Mouse (Mus musculus): ENCODE data around the gene Uqcrfs1. TPM values are rescaled to one million over a fixed set of nuclear protein-coding genes. Genes with fewer than 3 reads are reported as not detected.
A peak's percentile ranks its signal among the peaks of the same experiment; 100 is the strongest.

Uqcrfs1 gene
- polyA plus RNA-seq (2016; fragmentation: Nextera tagmentation; extraction: Ambion mirVana): 200 and 202 TPM in 2 replicates

GRCm38 (mm10) chr13:30544856-30545604 lies at the start of gene Uqcrfs1:
Gene Uqcrfs1 (minus strand): TSS chr13:30545362.
- Histone ChIP-seq H3K27me3 (replicated peaks) (peaks cover 3% of the 10 kb centered on the region; the same call in 1 of the 2 replicates), H3K9ac (peak within 1 kb of the TSS; percentile 97), H3K9me3 (replicated peaks) (no peaks in the 10 kb centered on the region), H3K4me1 (peaks cover 26% of the 10 kb centered on the region), H3K27ac (peak within 1 kb of the TSS; percentile 88), H3K4me2 (peak within 1 kb of the TSS; percentile 78), H3K4me3 (peak within 1 kb of the TSS; percentile 98), H3K36me3 (peaks cover 10% of the 10 kb centered on the region)
- peak; percentile 98 for ATAC-seq
- WGBS (ENCODE audit: insufficient replicate concordance): under 1% methylated on average over 82 of the region's 82 CpGs

- Histone ChIP-seq H3K4me1 (no peaks in the 10 kb centered on the region), H3K9me3 (replicated peaks) (no peaks in the 10 kb centered on the region), H3K27me3 (replicated peaks) (no peaks in the 10 kb centered on the region), H3K27ac (no peak overlapping the region), H3K9ac (no peak overlapping the region), H3K36me3 (no peaks in the 10 kb centered on the region), H3K4me2 (no peak overlapping the region), H3K4me3 (no peak overlapping the region)
- no peak for ATAC-seq
- WGBS (ENCODE audit: insufficient replicate concordance): 72% methylated on average over 3 of the region's 3 CpGs
Observed at GRCm38 (mm10) chr13:30585786-30586185, 40.6 kb upstream of the Uqcrfs1 start.

GRCm38 (mm10) chr13:30582541-30582940 lies 37.4 kb upstream of the Uqcrfs1 start:
- H3K4me1 ChIP-seq: no peaks in the 10 kb centered on the region
- no peaks in the 10 kb centered on the region for H3K9me3 ChIP-seq (replicated peaks)
- 30% methylated on average over 2 of the region's 2 CpGs for WGBS (ENCODE audit: insufficient replicate concordance)
- H3K4me3 ChIP-seq: no peak overlapping the region
- no peak overlapping the region for H3K27ac ChIP-seq
- no peaks in the 10 kb centered on the region for H3K36me3 ChIP-seq
- no peak overlapping the region for H3K4me2 ChIP-seq
- H3K27me3 ChIP-seq (replicated peaks): no peaks in the 10 kb centered on the region
- no peak overlapping the region for H3K9ac ChIP-seq
- ATAC-seq: no peak

GRCm38 (mm10) chr13:30578806-30579205 lies 33.6 kb upstream of the Uqcrfs1 start:
- ATAC-seq: no peak
- H3K27ac ChIP-seq: no peak overlapping the region
- H3K4me1 ChIP-seq: no peaks in the 10 kb centered on the region
- no peaks in the 10 kb centered on the region for H3K36me3 ChIP-seq
- no peak overlapping the region for H3K9ac ChIP-seq
- WGBS (ENCODE audit: insufficient replicate concordance): 35% methylated on average over 2 of the region's 2 CpGs
- H3K4me2 ChIP-seq: no peak overlapping the region
- H3K9me3 ChIP-seq (replicated peaks): no peaks in the 10 kb centered on the region
- H3K27me3 ChIP-seq (replicated peaks): no peaks in the 10 kb centered on the region
- no peak overlapping the region for H3K4me3 ChIP-seq

GRCm38 (mm10) chr13:30576819-30577218 lies 31.7 kb upstream of the Uqcrfs1 start:
- 25% methylated on average over 2 of the region's 2 CpGs for WGBS (ENCODE audit: insufficient replicate concordance)
- H3K27ac ChIP-seq: no peak overlapping the region
- ATAC-seq: no peak
- no peaks in the 10 kb centered on the region for H3K27me3 ChIP-seq (replicated peaks)
- no peak overlapping the region for H3K4me3 ChIP-seq
- no peak overlapping the region for H3K4me2 ChIP-seq
- no peak overlapping the region for H3K9ac ChIP-seq
- H3K36me3 ChIP-seq: no peaks in the 10 kb centered on the region
- no peaks in the 10 kb centered on the region for H3K4me1 ChIP-seq
- no peaks in the 10 kb centered on the region for H3K9me3 ChIP-seq (replicated peaks)

GRCm38 (mm10) chr13:30572971-30573370 lies 27.8 kb upstream of the Uqcrfs1 start:
- H3K36me3 ChIP-seq: no peaks in the 10 kb centered on the region
- H3K27me3 ChIP-seq (replicated peaks): no peaks in the 10 kb centered on the region
- H3K4me3 ChIP-seq: no peak overlapping the region
- H3K4me2 ChIP-seq: no peak overlapping the region
- ATAC-seq: no peak
- no peaks in the 10 kb centered on the region for H3K4me1 ChIP-seq
- no peak overlapping the region for H3K9ac ChIP-seq
- no peak overlapping the region for H3K27ac ChIP-seq
- H3K9me3 ChIP-seq (replicated peaks): no peaks in the 10 kb centered on the region
- WGBS (ENCODE audit: insufficient replicate concordance): 62% methylated on average over 4 of the region's 4 CpGs

- Histone ChIP-seq H3K9me3 (replicated peaks) (no peaks in the 10 kb centered on the region), H3K4me1 (no peaks in the 10 kb centered on the region), H3K4me3 (no peak overlapping the region), H3K9ac (no peak overlapping the region), H3K27me3 (replicated peaks) (no peaks in the 10 kb centered on the region), H3K36me3 (no peaks in the 10 kb centered on the region), H3K27ac (no peak overlapping the region), H3K4me2 (no peak overlapping the region)
- 60% methylated on average over 1 of the region's 1 CpGs for WGBS (ENCODE audit: insufficient replicate concordance)
- ATAC-seq: no peak
Observed at GRCm38 (mm10) chr13:30570182-30570581, 25.0 kb upstream of the Uqcrfs1 start.

- H3K27ac ChIP-seq: no peak overlapping the region
- H3K9ac ChIP-seq: no peak overlapping the region
- no peaks in the 10 kb centered on the region for H3K9me3 ChIP-seq (replicated peaks)
- no peak for ATAC-seq
- H3K4me1 ChIP-seq: no peaks in the 10 kb centered on the region
- H3K4me2 ChIP-seq: no peak overlapping the region
- H3K36me3 ChIP-seq: no peaks in the 10 kb centered on the region
- no peak overlapping the region for H3K4me3 ChIP-seq
- WGBS (ENCODE audit: insufficient replicate concordance): 73% methylated on average over 7 of the region's 7 CpGs
- no peaks in the 10 kb centered on the region for H3K27me3 ChIP-seq (replicated peaks)
Observed at GRCm38 (mm10) chr13:30567571-30567970, 22.4 kb upstream of the Uqcrfs1 start.

- ATAC-seq: no peak
- WGBS (ENCODE audit: insufficient replicate concordance): 60% methylated on average over 8 of the region's 8 CpGs
- H3K36me3 ChIP-seq: no peaks in the 10 kb centered on the region
Observed at GRCm38 (mm10) chr13:30566767-30567166, 21.6 kb upstream of the Uqcrfs1 start.

GRCm38 (mm10) chr13:30560603-30561002 lies 15.4 kb upstream of the Uqcrfs1 start:
- Histone ChIP-seq H3K4me3 (no peak overlapping the region), H3K9ac (no peak overlapping the region), H3K27me3 (replicated peaks) (0 out of 2 replicates have a peak, but pooled peaks cover 6% of the 10 kb centered on the region), H3K27ac (no peak overlapping the region), H3K36me3 (no peaks in the 10 kb centered on the region), H3K4me2 (no peak overlapping the region), H3K4me1 (no peaks in the 10 kb centered on the region), H3K9me3 (replicated peaks) (no peaks in the 10 kb centered on the region)
- ATAC-seq: no peak
- 58% methylated on average over 1 of the region's 1 CpGs for WGBS (ENCODE audit: insufficient replicate concordance)

More at GRCm38 (mm10) chr13:30566767-30567166, 21.6 kb upstream of the Uqcrfs1 start:
- H3K27ac ChIP-seq: no peak overlapping the region
- H3K4me2 ChIP-seq: no peak overlapping the region
- no peaks in the 10 kb centered on the region for H3K9me3 ChIP-seq (replicated peaks)
- H3K4me3 ChIP-seq: no peak overlapping the region
- H3K27me3 ChIP-seq (replicated peaks): 0 out of 2 replicates have a peak, but pooled peaks cover 6% of the 10 kb centered on the region
- H3K9ac ChIP-seq: no peak overlapping the region
- no peaks in the 10 kb centered on the region for H3K4me1 ChIP-seq

GRCm38 (mm10) chr13:30560052-30560451 lies 14.9 kb upstream of the Uqcrfs1 start:
- Histone ChIP-seq H3K27me3 (replicated peaks) (0 out of 2 replicates have a peak, but pooled peaks cover 6% of the 10 kb centered on the region), H3K36me3 (no peaks in the 10 kb centered on the region), H3K4me2 (no peak overlapping the region), H3K9me3 (replicated peaks) (no peaks in the 10 kb centered on the region), H3K27ac (no peak overlapping the region), H3K4me3 (no peak overlapping the region), H3K9ac (no peak overlapping the region), H3K4me1 (no peaks in the 10 kb centered on the region)
- WGBS (ENCODE audit: insufficient replicate concordance): 73% methylated on average over 5 of the region's 5 CpGs
- no peak for ATAC-seq

GRCm38 (mm10) chr13:30557751-30558150 lies 12.6 kb upstream of the Uqcrfs1 start:
- H3K9ac ChIP-seq: no peak overlapping the region
- H3K27ac ChIP-seq: no peak overlapping the region
- 59% methylated on average over 2 of the region's 2 CpGs for WGBS (ENCODE audit: insufficient replicate concordance)
- H3K36me3 ChIP-seq: no peaks in the 10 kb centered on the region
- H3K27me3 ChIP-seq (replicated peaks): 0 out of 2 replicates have a peak, but pooled peaks cover 8% of the 10 kb centered on the region
- H3K9me3 ChIP-seq (replicated peaks): no peaks in the 10 kb centered on the region
- no peak overlapping the region for H3K4me3 ChIP-seq
- no peak for ATAC-seq
- H3K4me2 ChIP-seq: no peak overlapping the region
- H3K4me1 ChIP-seq: no peaks in the 10 kb centered on the region

Measured in liver, embryonic 12.5 days (tissue).